In genomic region chr1:39482115-39482815, GRCm38 (mm10) we compare ENCODE assay signal across 13 mouse cellular contexts. TPM values are rescaled to one million over a fixed set of nuclear protein-coding genes. Genes with fewer than 3 reads are reported as not detected.
DNase-seq lines count a peak whose midpoint lies in the region; ATAC-seq and TF ChIP-seq lines count a peak whose summit lies in the region.
"Had no signal": no experiment of that assay in that cellular context is flagged by ENCODE, and none has a peak within 500 bp of the region (broad histone marks: within the 10 kb centered on the region; RNA-seq: fewer than 3 reads in every experiment).

No protein-coding gene starts in this region.

- TF ChIP-seq RAD21 in MEL (IDR thresholded peaks at IDR 0.05; ENCODE audit: low read depth, low read length): no peak

- H3K27ac ChIP-seq in forebrain, embryonic 10.5 days: peak overlapping the region; percentile 78
- H3K27ac ChIP-seq in forebrain, embryonic 12.5 days: no peak overlapping the region
- peak overlapping the region; percentile 70 for H3K27ac ChIP-seq in MEL (ENCODE audit: control insufficient read depth, low read depth, low read length)
- H3K27ac ChIP-seq in embryonic facial prominence, embryonic 11.5 days (replicated peaks; ENCODE audit: low read depth, low read length): no peak overlapping the region
- no peak overlapping the region for H3K27ac ChIP-seq in heart, adult 2 months
- H3K27ac ChIP-seq: lung, embryonic 15.5 days had no signal

- no peak overlapping the region for H3K9ac ChIP-seq in forebrain, embryonic 12.5 days
- H3K9ac ChIP-seq in MEL (ENCODE audit: control insufficient read depth, low read depth, low read length, poor library complexity, severe bottlenecking): peak overlapping the region; percentile 64
- H3K9ac ChIP-seq in embryonic facial prominence, embryonic 11.5 days (replicated peaks; ENCODE audit: low read length): no peak overlapping the region
- H3K9ac ChIP-seq in heart, adult 2 months (ENCODE audit: low read depth, low read length): no peak overlapping the region
- H3K9ac ChIP-seq: lung, embryonic 15.5 days had no signal

- no peak for TF ChIP-seq CTCF in MEL (IDR thresholded peaks at IDR 0.05 in 2 of 3, conservative IDR thresholded peaks at IDR 0.05 in 1 of 3; ENCODE audit: control insufficient read depth in 1 of 3, insufficient read depth in 1 of 3, low read depth in 2 of 3, low read length in 3 of 3, poor library complexity in 1 of 3, severe bottlenecking in 1 of 3)
- TF ChIP-seq CTCF in heart, adult 2 months (IDR thresholded peaks at IDR 0.05): no peak

- TF ChIP-seq POLR2A in MEL (IDR thresholded peaks at IDR 0.05; ENCODE audit: control insufficient read depth in 1 of 2, insufficient read depth in 1 of 2, low read depth in 1 of 2, low read length in 2 of 2, poor library complexity in 1 of 2): no peak
- TF ChIP-seq POLR2A in heart, adult 2 months (IDR thresholded peaks at IDR 0.05; ENCODE audit: insufficient read depth, low read depth, low read length): no peak

- H3K9me3 ChIP-seq in forebrain, embryonic 10.5 days: no peaks in the 10 kb centered on the region
- H3K9me3 ChIP-seq in forebrain, embryonic 12.5 days: no peaks in the 10 kb centered on the region
- no peaks in the 10 kb centered on the region for H3K9me3 ChIP-seq in MEL (replicated peaks; ENCODE audit: insufficient read depth, low read length)
- H3K9me3 ChIP-seq in embryonic facial prominence, embryonic 11.5 days (replicated peaks; ENCODE audit: control insufficient read depth, low read length): no peaks in the 10 kb centered on the region
- H3K9me3 ChIP-seq: lung, embryonic 15.5 days had no signal

- H3K36me3 ChIP-seq in forebrain, embryonic 10.5 days (replicated peaks): no peaks in the 10 kb centered on the region
- H3K36me3 ChIP-seq in forebrain, embryonic 12.5 days (replicated peaks): no peaks in the 10 kb centered on the region
- H3K36me3 ChIP-seq in MEL (ENCODE audit: control insufficient read depth in 1 of 2, insufficient read depth in 2 of 2, low read length in 2 of 2): peaks cover 0 to 7% of the 10 kb centered on the region in 2 experiments; a peak in 2 of 4 replicates
- no peaks in the 10 kb centered on the region for H3K36me3 ChIP-seq in embryonic facial prominence, embryonic 11.5 days (replicated peaks; ENCODE audit: control insufficient read depth, insufficient read depth, low read depth, low read length)
- no peaks in the 10 kb centered on the region for H3K36me3 ChIP-seq in heart, adult 2 months (ENCODE audit: control insufficient read depth, insufficient read depth, low read length)
- H3K36me3 ChIP-seq: lung, embryonic 15.5 days had no signal

- peak in 1 of 2 experiments; percentile 12; a peak in 1 of 4 replicates for TF ChIP-seq EP300 in MEL (IDR thresholded peaks at IDR 0.05; ENCODE audit: low read depth in 1 of 2, low read length in 2 of 2)
- TF ChIP-seq EP300 in heart, adult 2 months (IDR thresholded peaks at IDR 0.05; ENCODE audit: insufficient read depth, low read depth, low read length): no peak

- no peaks in the 10 kb centered on the region; the same call in 1 of the 2 replicates for H3K79me2 ChIP-seq in MEL (ENCODE audit: control insufficient read depth, insufficient read depth, low read length, poor library complexity)
- H3K79me2 ChIP-seq in heart, adult 2 months (replicated peaks; ENCODE audit: control insufficient read depth, insufficient read depth, low read length): no peaks in the 10 kb centered on the region

- no peak overlapping the region for H3K4me2 ChIP-seq in forebrain, embryonic 12.5 days
- H3K4me2 ChIP-seq in embryonic facial prominence, embryonic 11.5 days (ENCODE audit: low read depth, low read length): no peak overlapping the region
- H3K4me2 ChIP-seq: lung, embryonic 15.5 days had no signal

- intact Hi-C loops in heart, adult 2 months (cut with DNase I): no loop called here

- 60% methylated on average over 10 of the region's 10 CpGs for WGBS in forebrain, embryonic 10.5 days
- 50% methylated on average over 10 of the region's 10 CpGs for WGBS in forebrain, embryonic 12.5 days
- WGBS in embryonic facial prominence, embryonic 11.5 days: 56% methylated on average over 10 of the region's 10 CpGs
- 58% methylated on average over 10 of the region's 10 CpGs for WGBS in heart, adult 2 months

- peaks cover 21% of the 10 kb centered on the region for H3K27me3 ChIP-seq in forebrain, embryonic 10.5 days (ENCODE audit: poor library complexity, severe bottlenecking)
- H3K27me3 ChIP-seq in forebrain, embryonic 12.5 days: peaks cover 3% of the 10 kb centered on the region; the same call in 1 of the 2 replicates
- H3K27me3 ChIP-seq in MEL (ENCODE audit: control insufficient read depth in 1 of 2, insufficient read depth in 2 of 2, low read length in 2 of 2): no peaks in the 10 kb centered on the region
- H3K27me3 ChIP-seq in embryonic facial prominence, embryonic 11.5 days (ENCODE audit: control insufficient read depth, insufficient read depth, low read length): 0 out of 2 replicates have a peak, but pooled peaks cover 2% of the 10 kb centered on the region
- H3K27me3 ChIP-seq in heart, adult 2 months (ENCODE audit: control insufficient read depth, insufficient read depth, low read length): no peaks in the 10 kb centered on the region

- ATAC-seq in forebrain, embryonic 12.5 days (ENCODE audit: low FRiP score): no peak
- no peak for ATAC-seq in embryonic facial prominence, embryonic 11.5 days (replicated peaks; ENCODE audit: insufficient number of reproducible peaks, low FRiP score, low TSS enrichment, low read depth)
- peak; percentile 40 for ATAC-seq in megakaryocyte progenitor cell, adult 5-6 weeks (replicated peaks; ENCODE audit: poor library complexity)
- ATAC-seq in erythroid progenitor cell, adult 5-6 weeks (replicated peaks; ENCODE audit: low FRiP score, poor library complexity, severe bottlenecking): no peak
- ATAC-seq: activated CD4-positive, CD25-positive, alpha-beta regulatory T cell, adult 4 months had no signal

- H3K4me1 ChIP-seq in forebrain, embryonic 10.5 days: peaks cover 36% of the 10 kb centered on the region
- H3K4me1 ChIP-seq in forebrain, embryonic 12.5 days: peaks cover 21% of the 10 kb centered on the region
- H3K4me1 ChIP-seq in MEL (ENCODE audit: control insufficient read depth in 1 of 2, insufficient read depth in 2 of 2, low read length in 2 of 2): peaks cover 3 to 22% of the 10 kb centered on the region in 2 experiments
- H3K4me1 ChIP-seq in embryonic facial prominence, embryonic 11.5 days (ENCODE audit: control insufficient read depth, insufficient read depth, low read length): no peaks in the 10 kb centered on the region; the same call in 1 of the 2 replicates
- peaks cover 3% of the 10 kb centered on the region; the same call in 1 of the 2 replicates for H3K4me1 ChIP-seq in heart, adult 2 months (ENCODE audit: control insufficient read depth, insufficient read depth, low read length)

- peak; percentile 31 for DNase-seq in forebrain, embryonic 10.5 days (ENCODE audit: extremely low spot score, low spot score)
- peak; percentile 83 for DNase-seq in MEL (ENCODE audit: low read depth, low spot score)
- peak; percentile 43 for DNase-seq in embryonic facial prominence, embryonic 11.5 days (ENCODE audit: low spot score)
- no peak for DNase-seq in heart, adult 2 months
- no peak for DNase-seq in adrenal gland, adult 2 months
- DNase-seq: cerebellum, postnatal 10 days; heart, postnatal 36 days; kidney, adult 9 months had no signal

- no peak overlapping the region for H3K4me3 ChIP-seq in forebrain, embryonic 10.5 days
- H3K4me3 ChIP-seq in forebrain, embryonic 12.5 days (replicated peaks): no peak overlapping the region
- peak overlapping the region; percentile 56 to 60 for H3K4me3 ChIP-seq in MEL (ENCODE audit: control insufficient read depth in 1 of 2, insufficient read depth in 1 of 2, low read depth in 2 of 2, low read length in 2 of 2)
- no peak overlapping the region for H3K4me3 ChIP-seq in embryonic facial prominence, embryonic 11.5 days (ENCODE audit: low read depth, low read length)
- H3K4me3 ChIP-seq in heart, adult 2 months: no peak overlapping the region
- H3K4me3 ChIP-seq: lung, embryonic 15.5 days had no signal

TF ChIP-seq in MEL, 35 proteins besides CTCF, POLR2A, EP300 and RAD21 (continues in another document):
- peak; percentile 42; the same call in 1 of the 2 replicates for TF ChIP-seq ETS1 (IDR thresholded peaks at IDR 0.05; ENCODE audit: low read depth, low read length)

RNA-seq across cellular contexts. Expression of gene Tbc1d8, which starts 3.7 kb away (rescaled TPM):
- polyA plus RNA-seq in forebrain, embryonic 10.5 days (2016; fragmentation: Nextera tagmentation; extraction: Ambion mirVana): 4.5 and 6.7 TPM in 2 replicates
- 7.2 TPM in 2 replicates for polyA plus RNA-seq in forebrain, embryonic 12.5 days (2016; fragmentation: Nextera tagmentation; extraction: Ambion mirVana)
- 1.5 TPM in 2 replicates for total RNA-seq in MEL (2012; rRNA removed)
- 1 to 10 TPM in 1 of 2 experiments, not detected in 1; 2.4 TPM for polyA plus RNA-seq in MEL (2012; ENCODE audit: insufficient read depth in 1 of 2, insufficient read length in 2 of 2, low read depth in 1 of 2, low replicate concordance in 2 of 2, missing spikeins in 1 of 2)
- 4.6 and 5.5 TPM in 2 replicates for polyA plus RNA-seq in embryonic facial prominence, embryonic 11.5 days (2014; fragmentation: Nextera tagmentation; extraction: Ambion mirVana)
- 27.7 and 29.1 TPM in 2 replicates for total RNA-seq in megakaryocyte progenitor cell, adult 5-6 weeks (2015)
- 13.0 and 15.9 TPM in 2 replicates for total RNA-seq in megakaryocyte progenitor cell, adult 5-6 weeks (2017)
- total RNA-seq in heart, adult 2 months (2021): 1 to 10 TPM; 5.2 to 6.1 TPM
- polyA plus RNA-seq in heart, adult 2 months (2012; rRNA removed): 6.3 and 8.3 TPM in 2 replicates
- total RNA-seq in erythroid progenitor cell, adult 5-6 weeks (2015; ENCODE audit: low replicate concordance): 25.2 and 43.2 TPM in 2 replicates
- total RNA-seq in erythroid progenitor cell, adult 5-6 weeks (2017; ENCODE audit: low replicate concordance): 3.3 and 6.9 TPM in 2 replicates
- total RNA-seq in adrenal gland, adult 2 months (2021): 10 to 100 TPM in 1 of 2 experiments, 1 to 10 TPM in 1; 6.0 to 20.3 TPM
- 9.1 and 9.2 TPM in 2 replicates for polyA plus RNA-seq in adrenal gland, adult 2 months (2012; rRNA removed)

RNA-seq across cellular contexts. Expression of gene Cnot11, which starts 52.5 kb away (rescaled TPM):
- polyA plus RNA-seq in forebrain, embryonic 10.5 days (2016; fragmentation: Nextera tagmentation; extraction: Ambion mirVana): 21.5 and 22.0 TPM in 2 replicates
- 23.1 and 24.1 TPM in 2 replicates for polyA plus RNA-seq in forebrain, embryonic 12.5 days (2016; fragmentation: Nextera tagmentation; extraction: Ambion mirVana)
- total RNA-seq in MEL (2012; rRNA removed): 20.0 and 21.1 TPM in 2 replicates
- polyA plus RNA-seq in MEL (2012; ENCODE audit: insufficient read depth in 1 of 2, insufficient read length in 2 of 2, low read depth in 1 of 2, low replicate concordance in 2 of 2, missing spikeins in 1 of 2): 10 to 100 TPM; 37.9 to 46.0 TPM
- 31.6 and 34.8 TPM in 2 replicates for polyA plus RNA-seq in embryonic facial prominence, embryonic 11.5 days (2014; fragmentation: Nextera tagmentation; extraction: Ambion mirVana)
- 24.4 and 32.5 TPM in 2 replicates for total RNA-seq in megakaryocyte progenitor cell, adult 5-6 weeks (2015)
- 25.4 and 29.1 TPM in 2 replicates for total RNA-seq in megakaryocyte progenitor cell, adult 5-6 weeks (2017)
- 10 to 100 TPM; 13.2 to 15.6 TPM for total RNA-seq in heart, adult 2 months (2021)
- polyA plus RNA-seq in heart, adult 2 months (2012; rRNA removed): 9.8 and 11.9 TPM in 2 replicates
- total RNA-seq in erythroid progenitor cell, adult 5-6 weeks (2015; ENCODE audit: low replicate concordance): 6.1 and 6.3 TPM in 2 replicates
- 9.9 and 17.3 TPM in 2 replicates for total RNA-seq in erythroid progenitor cell, adult 5-6 weeks (2017; ENCODE audit: low replicate concordance)
- 10 to 100 TPM; 18.5 to 23.2 TPM for total RNA-seq in adrenal gland, adult 2 months (2021)
- polyA plus RNA-seq in adrenal gland, adult 2 months (2012; rRNA removed): 34.2 and 38.9 TPM in 2 replicates

Comparison
In these comparisons a context has a peak if more than half of its experiments do, and no peak if none do; other contexts are left out.
1. H3K27ac ChIP-seq: peak in forebrain, embryonic 10.5 days (single experiment) and MEL (single experiment); none in forebrain, embryonic 12.5 days (single experiment), embryonic facial prominence, embryonic 11.5 days (single experiment) and heart, adult 2 months (single experiment).
2. DNase-seq: peak in forebrain, embryonic 10.5 days (single experiment), MEL (single experiment) and embryonic facial prominence, embryonic 11.5 days (single experiment); none in heart, adult 2 months (0 of 2) and adrenal gland, adult 2 months (single experiment).
3. H3K4me3 ChIP-seq: peak in MEL (2 of 2); none in forebrain, embryonic 10.5 days (single experiment), forebrain, embryonic 12.5 days (single experiment), embryonic facial prominence, embryonic 11.5 days (single experiment) and heart, adult 2 months (single experiment).